Mouse (Mus musculus): ENCODE measurements around the gene Fggy. TPM values are rescaled to one million over a fixed set of nuclear protein-coding genes. Genes with fewer than 3 reads are reported as not detected.

Fggy gene
- total and polyA plus RNA-seq, 2 experiments, result 99.5 to 189 TPM

DNA sequence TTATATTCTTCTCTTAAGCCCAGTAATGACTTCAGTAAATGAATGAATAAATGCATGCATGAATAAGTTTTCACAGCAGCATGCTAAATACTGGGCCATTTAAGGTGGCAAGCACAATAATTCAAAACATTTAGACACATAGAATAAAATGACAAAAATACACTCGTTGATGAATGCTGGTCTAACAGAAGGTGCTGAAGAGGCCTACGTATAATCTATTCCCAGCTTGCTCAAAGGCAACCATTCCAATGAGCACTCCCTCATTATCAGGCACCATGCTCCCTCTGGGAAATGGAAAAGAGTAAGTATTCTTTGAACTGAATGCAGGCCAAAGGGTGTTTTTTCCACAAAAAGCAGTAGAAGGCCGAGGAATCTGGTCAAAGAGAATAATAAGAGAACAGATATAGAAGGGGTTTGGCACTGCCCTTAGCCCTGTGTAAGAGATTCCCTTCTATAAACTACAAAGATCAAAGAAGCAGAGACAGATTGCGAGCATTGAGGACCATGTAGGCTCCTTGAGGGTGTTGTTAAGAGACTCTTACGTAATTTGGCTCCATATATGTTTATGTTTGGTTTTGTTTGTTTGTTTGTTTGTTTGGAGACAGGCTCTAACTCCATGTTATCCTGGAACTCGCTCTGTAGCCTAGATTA, 195.4 kb downstream of the Fggy start:
- TF ChIP-seq CTCF (IDR thresholded peaks at IDR 0.05; ENCODE audit: low read depth, low read length), result no peak
- no peak for TF ChIP-seq POLR2A (IDR thresholded peaks at IDR 0.05; ENCODE audit: extremely low read depth, insufficient read depth, low read length)
- DNase-seq (ENCODE audit: extremely low read depth, low read depth, low spot score), result no peak
- no peaks in the 10 kb centered on the region for H3K27me3 ChIP-seq (ENCODE audit: control insufficient read depth, insufficient read depth, low read length)
- H3K4me1 ChIP-seq (ENCODE audit: control insufficient read depth, insufficient read depth, low read length), result no peaks in the 10 kb centered on the region
- no peak overlapping the region for H3K27ac ChIP-seq (replicated peaks; ENCODE audit: insufficient read depth, low read depth, low read length)
- H3K4me3 ChIP-seq (ENCODE audit: insufficient read depth, low read depth, low read length), result no peak overlapping the region
- H3K36me3 ChIP-seq (ENCODE audit: control insufficient read depth, insufficient read depth, low read length), result no peaks in the 10 kb centered on the region; the same call in 1 of the 2 replicates
- H3K9ac ChIP-seq (ENCODE audit: low read depth, low read length), result no peak overlapping the region
- H3K79me2 ChIP-seq (ENCODE audit: control insufficient read depth, insufficient read depth, low read length), result no peaks in the 10 kb centered on the region
- WGBS, result 92% methylated on average over 6 of the region's 6 CpGs

DNA sequence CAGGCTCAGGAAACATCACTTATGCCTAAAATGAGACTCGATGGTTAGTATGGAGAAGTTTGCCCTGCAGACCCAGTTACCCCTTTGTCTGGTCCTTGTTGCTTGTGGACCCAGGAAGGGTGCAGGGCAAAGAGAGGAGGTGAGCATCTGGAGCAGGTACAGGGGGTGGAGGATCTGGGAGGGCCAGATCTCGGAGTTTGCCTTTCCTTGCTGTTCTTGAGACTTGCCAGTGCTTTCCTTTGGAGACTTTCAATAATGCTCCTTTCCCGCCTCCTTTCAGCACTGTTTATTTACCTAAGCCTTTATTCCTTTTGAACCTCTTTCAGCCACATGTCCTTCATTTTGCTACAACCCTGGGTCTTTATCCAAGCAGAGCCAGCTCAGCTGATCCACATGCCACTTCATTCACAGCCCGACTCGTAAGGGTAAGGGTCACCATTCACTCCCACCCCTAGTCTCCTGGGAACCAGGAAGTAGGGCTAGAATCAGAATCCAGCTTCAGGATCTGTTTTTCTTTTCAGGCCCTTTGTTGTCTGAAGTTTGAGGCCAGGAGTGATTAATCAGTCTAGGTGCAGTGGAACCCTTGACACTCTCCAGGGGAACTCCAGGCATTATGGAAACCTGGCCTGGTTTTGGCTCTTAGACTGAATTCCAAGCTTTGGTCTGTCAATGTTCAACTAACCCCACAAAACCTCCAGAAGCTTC, 201.9 kb downstream of the Fggy start:
- H3K27me3 ChIP-seq (ENCODE audit: control insufficient read depth, insufficient read depth, low read length), result no peaks in the 10 kb centered on the region
- no peaks in the 10 kb centered on the region; the same call in 1 of the 2 replicates for H3K36me3 ChIP-seq (ENCODE audit: control insufficient read depth, insufficient read depth, low read length)
- no peak overlapping the region for H3K9ac ChIP-seq (ENCODE audit: low read depth, low read length)
- no peaks in the 10 kb centered on the region; the same call in 1 of the 2 replicates for H3K4me1 ChIP-seq (ENCODE audit: control insufficient read depth, insufficient read depth, low read length)
- H3K27ac ChIP-seq (replicated peaks; ENCODE audit: insufficient read depth, low read depth, low read length), result no peak overlapping the region
- TF ChIP-seq POLR2A (IDR thresholded peaks at IDR 0.05; ENCODE audit: extremely low read depth, insufficient read depth, low read length) (no peak), CTCF (IDR thresholded peaks at IDR 0.05; ENCODE audit: low read depth, low read length) (no peak)
- no peak overlapping the region for H3K4me3 ChIP-seq (ENCODE audit: insufficient read depth, low read depth, low read length)
- 87% methylated on average over 5 of the region's 5 CpGs for WGBS
- H3K79me2 ChIP-seq (ENCODE audit: control insufficient read depth, insufficient read depth, low read length), result no peaks in the 10 kb centered on the region
- DNase-seq (ENCODE audit: extremely low read depth, low read depth, low spot score), result peak; percentile 68

DNA sequence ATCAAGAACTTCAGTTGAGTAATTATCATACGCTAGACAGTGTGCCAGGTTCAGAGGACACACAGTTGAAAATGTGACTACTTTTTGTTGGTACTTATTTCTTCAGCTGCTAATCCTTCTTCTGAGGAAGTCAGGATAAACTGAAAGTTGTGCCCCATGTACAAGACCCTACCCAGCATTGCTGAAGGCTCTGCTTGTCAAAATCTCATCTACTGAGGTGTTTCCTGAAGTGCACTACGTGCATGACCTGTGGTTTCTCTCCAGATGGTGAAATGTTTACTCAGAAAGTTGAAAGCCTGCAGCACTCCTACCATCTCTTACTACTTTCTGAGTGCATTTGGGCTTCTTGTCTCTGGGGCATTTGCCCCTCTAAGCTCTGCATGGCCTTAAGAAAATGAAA, 208.1 kb downstream of the Fggy start:
- Histone ChIP-seq H3K9ac (ENCODE audit: low read depth, low read length) (no peak overlapping the region), H3K27me3 (ENCODE audit: control insufficient read depth, insufficient read depth, low read length) (no peaks in the 10 kb centered on the region), H3K4me1 (ENCODE audit: control insufficient read depth, insufficient read depth, low read length) (no peaks in the 10 kb centered on the region), H3K79me2 (ENCODE audit: control insufficient read depth, insufficient read depth, low read length) (no peaks in the 10 kb centered on the region), H3K36me3 (ENCODE audit: control insufficient read depth, insufficient read depth, low read length) (peaks cover 12% of the 10 kb centered on the region), H3K27ac (replicated peaks; ENCODE audit: insufficient read depth, low read depth, low read length) (no peak overlapping the region), H3K4me3 (ENCODE audit: insufficient read depth, low read depth, low read length) (no peak overlapping the region)
- no peak for TF ChIP-seq CTCF (IDR thresholded peaks at IDR 0.05; ENCODE audit: low read depth, low read length)
- TF ChIP-seq POLR2A (IDR thresholded peaks at IDR 0.05; ENCODE audit: extremely low read depth, insufficient read depth, low read length), result no peak
- no peak for DNase-seq (ENCODE audit: extremely low read depth, low read depth, low spot score)
- WGBS, result 78% methylated on average over 2 of the region's 2 CpGs

DNA sequence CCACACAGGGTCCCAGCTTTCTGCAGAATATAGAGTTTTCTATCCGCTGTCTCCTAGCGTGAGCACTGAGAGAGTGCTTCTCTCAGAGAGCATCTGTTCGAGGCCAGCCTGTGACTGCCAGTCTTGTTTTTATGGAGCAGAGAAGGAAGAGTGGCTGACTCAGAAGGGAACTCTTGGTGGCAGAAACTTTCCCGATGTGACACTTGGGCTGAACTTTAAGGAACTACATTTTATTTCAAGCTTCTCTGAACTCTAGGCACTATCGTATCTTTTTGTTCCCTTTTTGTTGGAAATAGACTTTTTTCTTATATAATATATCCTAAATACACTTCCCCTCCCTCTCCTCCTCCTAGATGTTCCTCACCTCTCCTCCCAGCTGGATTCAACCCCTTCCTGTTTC, 213.2 kb downstream of the Fggy start:
- TF ChIP-seq CTCF (IDR thresholded peaks at IDR 0.05; ENCODE audit: low read depth, low read length) (no peak), POLR2A (IDR thresholded peaks at IDR 0.05; ENCODE audit: extremely low read depth, insufficient read depth, low read length) (no peak)

DNA sequence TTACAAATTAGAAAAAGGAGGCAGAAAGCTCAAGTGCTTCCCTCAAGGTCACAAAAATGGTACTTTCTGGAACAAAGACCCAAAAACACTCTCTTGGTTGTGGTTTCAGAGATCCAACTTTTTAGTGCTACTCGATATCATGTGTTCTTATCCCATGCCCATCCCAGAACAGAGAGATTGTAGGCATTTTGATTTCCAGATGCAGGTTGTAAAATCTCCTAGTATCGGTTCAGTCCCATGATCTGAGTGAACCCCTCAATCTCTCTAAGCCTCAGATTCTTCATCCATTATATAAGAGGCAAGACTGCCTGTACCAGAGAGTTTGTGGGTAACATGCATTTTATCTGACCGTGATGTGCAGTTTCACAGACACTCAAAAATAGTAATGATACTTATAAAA, 214.2 kb downstream of the Fggy start:
- Histone ChIP-seq H3K27ac (replicated peaks; ENCODE audit: insufficient read depth, low read depth, low read length) (no peak overlapping the region), H3K9ac (ENCODE audit: low read depth, low read length) (no peak overlapping the region), H3K27me3 (ENCODE audit: control insufficient read depth, insufficient read depth, low read length) (no peaks in the 10 kb centered on the region), H3K79me2 (ENCODE audit: control insufficient read depth, insufficient read depth, low read length) (no peaks in the 10 kb centered on the region), H3K4me1 (ENCODE audit: control insufficient read depth, insufficient read depth, low read length) (no peaks in the 10 kb centered on the region), H3K36me3 (ENCODE audit: control insufficient read depth, insufficient read depth, low read length) (peaks cover 18% of the 10 kb centered on the region), H3K4me3 (ENCODE audit: insufficient read depth, low read depth, low read length) (no peak overlapping the region)
- TF ChIP-seq POLR2A (IDR thresholded peaks at IDR 0.05; ENCODE audit: extremely low read depth, insufficient read depth, low read length), result no peak
- no peak for TF ChIP-seq CTCF (IDR thresholded peaks at IDR 0.05; ENCODE audit: low read depth, low read length)
- DNase-seq (ENCODE audit: extremely low read depth, low read depth, low spot score), result no peak
- WGBS, result 97% methylated on average over 3 of the region's 3 CpGs

More for the DNA sequence above, 213.2 kb downstream of the Fggy start:
- no peak overlapping the region for H3K4me3 ChIP-seq (ENCODE audit: insufficient read depth, low read depth, low read length)
- WGBS, result 86% methylated on average over 5 of the region's 5 CpGs
- H3K27ac ChIP-seq (replicated peaks; ENCODE audit: insufficient read depth, low read depth, low read length), result no peak overlapping the region
- H3K4me1 ChIP-seq (ENCODE audit: control insufficient read depth, insufficient read depth, low read length), result no peaks in the 10 kb centered on the region
- peaks cover 21% of the 10 kb centered on the region for H3K36me3 ChIP-seq (ENCODE audit: control insufficient read depth, insufficient read depth, low read length)
- no peak for DNase-seq (ENCODE audit: extremely low read depth, low read depth, low spot score)
- H3K27me3 ChIP-seq (ENCODE audit: control insufficient read depth, insufficient read depth, low read length), result no peaks in the 10 kb centered on the region
- no peak overlapping the region for H3K9ac ChIP-seq (ENCODE audit: low read depth, low read length)
- H3K79me2 ChIP-seq (ENCODE audit: control insufficient read depth, insufficient read depth, low read length), result no peaks in the 10 kb centered on the region

DNA sequence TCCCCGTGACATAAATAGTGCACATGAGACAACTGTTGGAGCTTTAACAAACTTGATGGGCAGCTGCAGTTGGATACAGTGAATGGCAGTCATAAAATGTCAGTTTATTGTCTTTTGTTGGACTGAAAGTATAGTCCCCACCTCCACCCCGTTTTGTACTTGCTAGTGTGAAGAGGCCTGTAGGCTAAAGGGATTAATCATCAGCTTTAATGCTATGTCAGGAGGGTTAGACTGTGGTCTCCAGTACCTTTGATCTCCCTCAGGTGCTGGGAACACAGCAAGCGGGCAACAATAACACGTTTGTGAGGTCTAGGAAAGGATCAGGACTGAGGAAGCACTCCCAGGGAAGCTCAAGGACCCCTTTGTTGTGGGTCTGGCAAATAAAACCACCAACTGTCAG, 214.6 kb downstream of the Fggy start:
- Histone ChIP-seq H3K36me3 (ENCODE audit: control insufficient read depth, insufficient read depth, low read length) (peaks cover 16% of the 10 kb centered on the region), H3K4me1 (ENCODE audit: control insufficient read depth, insufficient read depth, low read length) (no peaks in the 10 kb centered on the region), H3K27ac (replicated peaks; ENCODE audit: insufficient read depth, low read depth, low read length) (no peak overlapping the region), H3K79me2 (ENCODE audit: control insufficient read depth, insufficient read depth, low read length) (no peaks in the 10 kb centered on the region), H3K27me3 (ENCODE audit: control insufficient read depth, insufficient read depth, low read length) (no peaks in the 10 kb centered on the region), H3K4me3 (ENCODE audit: insufficient read depth, low read depth, low read length) (no peak overlapping the region), H3K9ac (ENCODE audit: low read depth, low read length) (no peak overlapping the region)
- WGBS, result 87% methylated on average over 4 of the region's 4 CpGs
- TF ChIP-seq POLR2A (IDR thresholded peaks at IDR 0.05; ENCODE audit: extremely low read depth, insufficient read depth, low read length) (no peak), CTCF (IDR thresholded peaks at IDR 0.05; ENCODE audit: low read depth, low read length) (no peak)
- no peak for DNase-seq (ENCODE audit: extremely low read depth, low read depth, low spot score)
